Mouse (Mus musculus) central nervous system, embryonic 14 days (tissue): ENCODE results near the gene Mtmr6. TPM values are rescaled to one million over a fixed set of nuclear protein-coding genes. Genes with fewer than 3 reads are reported as not detected.

Experiments
- polyA plus RNA-seq: library from polyadenylated mRNA; depleted of rRNA; stranded (reverse); fragments of >200 nt; gene quantifications from 2 replicates; pipeline ENCODE4 v1.2.3, GENCODE M21; 2012; rRNA removed

The Mtmr6 gene
- polyA plus RNA-seq = 39.8 and 44.5 TPM in 2 replicates

GRCm38 (mm10) chr14:60264990-60265876, at the start of gene Mtmr6:
TSS of gene Mtmr6 (plus strand) at chr14:60265228.

GRCm38 (mm10) chr14:60251281-60252003, 13.6 kb upstream of the Mtmr6 start, which contains the start of the genes Nupl1 and Gm49336:
TSS of gene Nupl1 (minus strand) at chr14:60251431.
TSS of gene Gm49336 (minus strand) at chr14:60251507.

Other genes with a start within 250 kb of the Mtmr6 start
- 8.7 and 9.7 TPM in 2 replicates for gene Atp8a2, start 68.0 kb upstream of the Mtmr6 start, polyA plus RNA-seq
- gene Nupl1, start 13.8 kb upstream of the Mtmr6 start, polyA plus RNA-seq = 0.05 and 0.07 TPM in 2 replicates
- gene Gm49336, start 13.7 kb upstream of the Mtmr6 start, polyA plus RNA-seq = 46.1 and 50.9 TPM in 2 replicates
- 19.4 and 24.8 TPM in 2 replicates for gene Amer2, start 108.0 kb downstream of the Mtmr6 start, polyA plus RNA-seq